Mouse (Mus musculus): ENCODE measurements around the gene Olfr1138.

The Olfr1138 gene

GRCm38 (mm10) chr2:87739878-87740277, at the start of gene Olfr1138:
TSS of gene Olfr1138 (minus strand) at chr2:87739978.
- no peak for DNase-seq (ENCODE audit: low spot score)

- DNase-seq (ENCODE audit: low spot score): no peak
Measured at GRCm38 (mm10) chr2:87779183-87779582, 39.4 kb upstream of the Olfr1138 start, which contains the start of gene Olfr152. TSS of gene Olfr152 (plus strand) at chr2:87779483.

GRCm38 (mm10) chr2:87776143-87776542, 36.4 kb upstream of the Olfr1138 start:
- no peak for DNase-seq (ENCODE audit: low spot score)

DNA sequence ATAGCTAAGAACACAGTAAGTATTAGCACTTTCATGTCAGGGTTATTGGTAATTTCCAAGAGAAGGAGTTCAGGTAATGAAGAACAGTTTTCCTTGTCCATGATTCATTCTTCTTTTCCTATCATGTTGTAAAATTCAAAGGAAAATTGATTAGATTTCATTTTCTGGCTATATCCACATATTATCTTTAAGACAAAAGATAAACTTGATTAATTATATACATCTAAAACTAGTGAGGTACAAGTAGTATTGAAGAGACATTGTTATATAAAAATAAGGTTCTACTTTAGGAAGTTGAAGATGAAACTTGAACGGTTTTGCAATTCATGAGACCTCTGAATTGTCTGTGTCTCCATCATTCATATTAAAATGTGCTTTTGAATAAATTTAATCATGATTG, 14.1 kb upstream of the Olfr1138 start, which contains the start of gene Olfr1141:
Gene Olfr1141 (minus strand): TSS at position 101 of the 400 bp plus-strand sequence.
- no peak for DNase-seq (ENCODE audit: low spot score)

DNA sequence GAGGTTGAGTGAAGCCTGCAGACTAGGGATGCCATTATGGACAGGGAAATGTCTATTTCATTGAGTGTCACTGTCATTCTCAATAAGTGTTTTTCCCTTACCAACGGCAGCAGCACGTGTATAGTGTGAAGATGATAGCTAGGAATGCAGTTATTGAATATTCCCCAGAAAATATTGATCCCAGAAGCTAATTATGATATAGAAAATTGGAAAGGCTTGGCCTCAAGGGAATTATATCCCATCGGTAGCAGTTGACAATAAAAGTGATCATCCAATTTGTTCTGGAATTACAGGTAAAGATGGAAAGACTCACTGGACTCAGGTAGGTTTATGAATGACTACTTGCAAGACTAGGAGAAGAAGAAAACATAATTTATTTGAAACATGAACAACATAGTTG, 3.7 kb upstream of the Olfr1138 start, which contains the start of gene Olfr1140:
Gene Olfr1140 (plus strand): TSS at position 301 of the 400 bp plus-strand sequence.
- DNase-seq (ENCODE audit: low spot score): no peak

- no peak for DNase-seq (ENCODE audit: low spot score)
Measured at GRCm38 (mm10) chr2:87713079-87713478, 26.7 kb downstream of the Olfr1138 start, which contains the start of gene Olfr1137. TSS of gene Olfr1137 (minus strand) at chr2:87713179.

- DNase-seq (ENCODE audit: low spot score): no peak
Measured at GRCm38 (mm10) chr2:87693847-87694246, 45.9 kb downstream of the Olfr1138 start, which contains the start of gene Olfr1136. TSS of gene Olfr1136 (minus strand) at chr2:87693947.
